In the genomic region with DNA sequence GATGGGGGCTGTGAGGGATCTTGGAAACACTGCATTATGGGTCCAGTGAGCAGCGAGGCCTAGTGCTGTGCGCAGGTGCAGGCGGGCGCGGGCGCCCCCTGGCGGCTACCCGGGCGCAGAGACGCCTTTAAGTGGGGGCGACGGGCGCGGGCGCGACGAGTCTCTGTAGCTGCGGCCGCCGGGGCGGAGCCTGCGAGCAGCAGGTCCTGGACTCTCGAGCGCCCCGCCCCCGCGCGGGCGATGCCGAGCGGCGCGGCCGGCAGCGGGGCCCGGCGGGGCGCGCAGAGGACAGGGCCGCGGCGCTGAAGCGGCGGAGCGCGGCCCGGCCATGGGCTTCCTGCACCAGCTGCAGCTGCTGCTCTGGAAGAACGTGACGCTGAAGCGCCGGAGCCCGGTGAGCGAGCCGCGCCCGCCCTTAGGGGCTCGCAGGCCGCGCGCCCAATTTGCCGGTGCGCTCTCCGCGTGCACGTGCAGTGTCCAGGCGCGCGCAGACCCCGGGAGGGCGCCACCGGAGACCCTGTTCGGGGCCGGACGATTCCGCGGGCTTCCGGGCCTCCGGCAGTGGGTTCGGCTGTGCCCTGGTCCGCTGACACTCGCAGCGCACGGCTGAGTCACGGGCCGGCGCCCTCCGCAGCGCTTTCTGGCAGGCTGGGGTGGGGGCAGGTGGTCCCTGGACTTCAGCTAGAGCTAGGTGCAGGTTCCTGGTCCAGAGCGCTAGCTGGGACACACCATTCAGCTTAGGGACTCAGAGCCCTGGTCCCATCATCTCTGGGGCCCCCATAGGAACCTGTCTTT, we compare ENCODE assay signal across 8 mouse cellular contexts. TPM values are rescaled to one million over a fixed set of nuclear protein-coding genes. Genes with fewer than 3 reads are reported as not detected.
DNase-seq lines count a peak whose midpoint lies in the region; ATAC-seq and TF ChIP-seq lines count a peak whose summit lies in the region.

TSS of gene Abca2 (plus strand) at position 262 of the 795 bp plus-strand sequence.

- peak within 1 kb of the TSS; percentile 92 for H3K27ac ChIP-seq in hindbrain, embryonic 10.5 days
- H3K27ac ChIP-seq in lung, postnatal 0 days (ENCODE audit: low read length), result no peak within 1 kb of the TSS

- TF ChIP-seq CTCF in lung, postnatal 0 days (IDR thresholded peaks at IDR 0.05), result peak; percentile 89

- TF ChIP-seq EP300 in lung, postnatal 0 days (IDR thresholded peaks at IDR 0.05), result no peak

- H3K36me3 ChIP-seq in hindbrain, embryonic 10.5 days, result no peaks in the 10 kb centered on the region
- no peaks in the 10 kb centered on the region for H3K36me3 ChIP-seq in lung, postnatal 0 days (ENCODE audit: insufficient read depth, low read length)

- H3K27me3 ChIP-seq in hindbrain, embryonic 10.5 days (ENCODE audit: insufficient read depth, poor library complexity, severe bottlenecking), result peaks cover 78% of the 10 kb centered on the region
- H3K27me3 ChIP-seq in lung, postnatal 0 days (replicated peaks; ENCODE audit: insufficient read depth, low read length), result peaks cover 10% of the 10 kb centered on the region; the same call in 1 of the 2 replicates

- peaks cover 51% of the 10 kb centered on the region for H3K4me1 ChIP-seq in hindbrain, embryonic 10.5 days (replicated peaks)
- no peaks in the 10 kb centered on the region for H3K4me1 ChIP-seq in lung, postnatal 0 days (ENCODE audit: insufficient read depth, low read depth, low read length)

- H3K9ac ChIP-seq in lung, postnatal 0 days (replicated peaks; ENCODE audit: low read depth), result peak within 1 kb of the TSS; percentile 48

- H3K4me2 ChIP-seq in lung, postnatal 0 days (replicated peaks; ENCODE audit: low read depth, low read length), result peak within 1 kb of the TSS; percentile 100

- under 1% methylated on average over 89 of the region's 89 CpGs for WGBS in hindbrain, embryonic 10.5 days
- WGBS in lung, postnatal 0 days, result under 1% methylated on average over 65 of the region's 89 CpGs

- H3K4me3 ChIP-seq in hindbrain, embryonic 10.5 days, result peak within 1 kb of the TSS; percentile 85
- peak within 1 kb of the TSS; percentile 65 for H3K4me3 ChIP-seq in lung, postnatal 0 days (ENCODE audit: low read depth, low read length)

- DNase-seq in MEL-GATA-1-ER (ENCODE audit: extremely low read depth, low read depth), result peak; percentile 74
- peak; percentile 96 for DNase-seq in cerebellum, adult 8-10 months
- DNase-seq in hindbrain, embryonic 10.5 days (ENCODE audit: low spot score), result peak; percentile 95
- DNase-seq in layer of hippocampus, adult 9-11 months, result peak; percentile 97
- peak; percentile 96 for DNase-seq in lung, postnatal 0 days (ENCODE audit: low spot score)
- peak; percentile 89 for DNase-seq in ovary, postnatal 14 days (ENCODE audit: low spot score)
- DNase-seq in thymus, postnatal 14 days, result peak; percentile 97

- peak; percentile 81 for ATAC-seq in frontal cortex, adult (ENCODE audit: low TSS enrichment)
- peak; percentile 94 for ATAC-seq in lung, postnatal 0 days

- no peaks in the 10 kb centered on the region for H3K9me3 ChIP-seq in hindbrain, embryonic 10.5 days
- no peaks in the 10 kb centered on the region for H3K9me3 ChIP-seq in lung, postnatal 0 days (ENCODE audit: low read length)

RNA-seq across cellular contexts. Expression of gene Abca2, which starts in this region (rescaled TPM):
- 5.7 and 5.9 TPM in 2 replicates for polyA plus RNA-seq in hindbrain, embryonic 10.5 days (2016; fragmentation: Nextera tagmentation; extraction: Ambion mirVana)
- polyA plus RNA-seq in lung, postnatal 0 days (2015; fragmentation: Nextera tagmentation; extraction: Ambion mirVana), result 2.7 and 4.0 TPM in 2 replicates
